Mouse (Mus musculus) kidney, postnatal 0 days (tissue): ENCODE results near the gene Rfx3. TPM values are rescaled to one million over a fixed set of nuclear protein-coding genes. Genes with fewer than 3 reads are reported as not detected.
A peak's percentile ranks its signal among the peaks of the same experiment; 100 is the strongest.

Experiments used
- ATAC-seq: fragments of 200-750 bp; cut with Nextera tagmentation; replicated peaks from 2 replicates; pipeline ENCODE4 v1.8.0; 2017; ENCODE audit warnings: low read depth, moderate number of reproducible peaks, moderate TSS enrichment, moderate library complexity; ENCODE audit not compliant: low FRiP score
- DNase-seq: peaks from one replicate; pipeline ENCODE4 v3.0.0-alpha.2; 2016; ENCODE audit warnings: low spot score
- H3K27ac ChIP-seq: fragments of 300-500 bp; sonication (generic); 2 replicates; pipeline ENCODE4 v1.5.1; 2014; ENCODE audit warnings: mild to moderate bottlenecking
- H3K27me3 ChIP-seq: fragments of 300-500 bp; sonication (generic); 2 replicates; pipeline ENCODE4 v1.6.1; 2014; ENCODE audit warnings: low read length, mixed read lengths; ENCODE audit not compliant: insufficient read depth
- H3K36me3 ChIP-seq: fragments of 300-500 bp; sonication (generic); 2 replicates; pipeline ENCODE4 v1.6.1; 2014; ENCODE audit warnings: low read length, mixed read lengths; ENCODE audit not compliant: insufficient read depth
- H3K4me1 ChIP-seq: fragments of 300-500 bp; sonication (generic); replicated peaks from 2 replicates; pipeline ENCODE4 v1.6.1; 2014; ENCODE audit warnings: antibody characterized with exemption, low read length, mixed read lengths; ENCODE audit not compliant: insufficient read depth
- H3K4me2 ChIP-seq: fragments of 300-500 bp; sonication (generic); 2 replicates; pipeline ENCODE4 v1.6.1; 2014; ENCODE audit warnings: mild to moderate bottlenecking, low read length, moderate library complexity, mixed read lengths
- H3K4me3 ChIP-seq: fragments of 300-500 bp; sonication (generic); replicated peaks from 2 replicates; pipeline ENCODE4 v1.5.1; 2014; ENCODE audit warnings: low read depth, low read length
- H3K9ac ChIP-seq: fragments of 300-500 bp; sonication (generic); 2 replicates; pipeline ENCODE4 v1.6.1; 2014; ENCODE audit warnings: low read depth, low read length
- H3K9me3 ChIP-seq: fragments of 300-500 bp; sonication (generic); replicated peaks from 2 replicates; pipeline ENCODE4 v1.6.1; 2016; ENCODE audit warnings: low read length, inconsistent platforms, mixed read lengths
- CTCF ChIP-seq: IDR thresholded peaks from 2 replicates; pipeline ENCODE4 v1.5.1; 2016; ENCODE audit warnings: antibody characterized with exemption, low read depth, mild to moderate bottlenecking, moderate library complexity
- WGBS: fragments of 180-500 bp; shearing (Covaris S2); extraction: QIAGEN DNeasy Blood & Tissue Kit; methylation state at CpG from one replicate; pipeline ENCODE4 v1.1.7; 2014; 5-methylcytosine and 5-hydroxymethylcytosine counted together
- polyA plus RNA-seq: library from polyadenylated mRNA; unstranded; fragments of >200 nt; fragmentation: Nextera tagmentation; extraction: Ambion mirVana; gene quantifications from 2 replicates; pipeline ENCODE4 v1.2.1, GENCODE M21; 2015

Gene Rfx3
- polyA plus RNA-seq, 1 experiment from 2014 or later = 5.6 TPM

DNA sequence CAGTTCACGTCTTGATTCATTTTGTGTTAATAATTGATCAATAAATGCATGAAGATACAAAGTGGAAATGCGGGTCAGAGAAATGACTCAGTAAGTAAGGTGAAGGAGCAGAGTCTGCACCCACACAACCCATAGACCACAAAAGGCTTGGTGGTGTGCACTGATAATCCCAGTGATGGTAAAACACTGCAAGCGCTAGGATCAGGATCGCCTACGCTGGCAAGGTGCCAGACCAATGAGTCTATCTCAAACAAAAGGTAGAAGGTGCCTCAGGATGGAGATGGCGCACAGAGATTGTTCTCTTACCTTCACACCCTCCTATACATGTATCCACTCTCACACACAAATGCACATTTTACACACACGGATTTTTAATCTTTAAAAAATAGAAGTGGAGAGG lies 18.2 kb downstream of the Rfx3 start:
- H3K4me2 ChIP-seq = no peak overlapping the region
- no peak for ATAC-seq
- no peak overlapping the region for H3K9ac ChIP-seq
- no peak overlapping the region for H3K27ac ChIP-seq
- 82% methylated on average over 7 of the region's 7 CpGs for WGBS
- no peaks in the 10 kb centered on the region for H3K4me1 ChIP-seq
- H3K4me3 ChIP-seq = no peak overlapping the region
- no peaks in the 10 kb centered on the region for H3K9me3 ChIP-seq
- H3K36me3 ChIP-seq = no peaks in the 10 kb centered on the region
- DNase-seq = no peak
- TF ChIP-seq CTCF = no peak
- H3K27me3 ChIP-seq = no peaks in the 10 kb centered on the region

DNA sequence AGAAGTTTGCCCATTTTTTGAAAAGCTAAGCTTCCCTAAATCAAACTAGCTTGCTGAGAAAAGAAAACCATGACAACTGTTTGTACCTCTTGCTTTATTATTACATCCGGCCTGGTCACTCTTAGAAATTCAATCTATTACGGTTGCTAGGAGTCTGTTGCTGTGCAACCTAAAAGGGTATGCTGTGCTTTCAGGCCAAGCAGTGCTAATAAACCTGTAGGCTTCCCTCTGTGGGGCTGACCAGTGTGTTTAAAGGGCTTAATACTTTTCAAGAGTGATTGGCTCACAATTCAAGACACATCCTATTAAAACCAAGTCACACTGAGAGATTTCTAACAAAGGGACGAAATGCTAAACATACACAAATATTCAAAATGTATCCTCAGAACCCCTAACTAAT lies 22.2 kb downstream of the Rfx3 start:
- 51% methylated on average over 3 of the region's 3 CpGs for WGBS
- H3K27me3 ChIP-seq = no peaks in the 10 kb centered on the region

DNA sequence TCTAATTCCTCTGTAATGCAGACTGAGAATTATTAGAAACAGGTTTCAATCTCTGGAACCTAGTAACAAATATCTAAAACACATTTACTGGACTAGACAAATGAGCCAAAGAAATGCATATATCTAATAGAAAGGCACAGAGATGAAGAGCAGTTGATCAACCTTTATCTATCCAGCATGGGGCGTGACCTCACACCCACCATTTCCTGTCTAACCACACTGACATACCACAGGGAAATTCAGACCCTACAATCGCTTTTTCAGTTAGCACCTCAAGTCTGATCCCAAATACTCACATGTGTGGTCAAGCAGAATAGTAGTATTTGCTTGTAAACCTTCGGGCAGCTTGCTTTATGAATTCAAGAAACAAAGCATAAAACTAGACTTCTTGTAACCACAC lies 43.4 kb downstream of the Rfx3 start:
- Histone ChIP-seq H3K4me2 (no peak overlapping the region), H3K4me1 (no peaks in the 10 kb centered on the region), H3K27me3 (no peaks in the 10 kb centered on the region), H3K27ac (no peak overlapping the region), H3K4me3 (no peak overlapping the region), H3K36me3 (no peaks in the 10 kb centered on the region), H3K9ac (no peak overlapping the region), H3K9me3 (no peaks in the 10 kb centered on the region)
- no peak for TF ChIP-seq CTCF
- DNase-seq (no peak), ATAC-seq (no peak)
- 91% methylated on average over 3 of the region's 3 CpGs for WGBS

More for the DNA sequence above, 22.2 kb downstream of the Rfx3 start:
- no peak for ATAC-seq
- H3K9me3 ChIP-seq = no peaks in the 10 kb centered on the region
- peak; percentile 33 for DNase-seq
- no peak overlapping the region for H3K9ac ChIP-seq
- no peak overlapping the region for H3K4me2 ChIP-seq
- H3K4me3 ChIP-seq = no peak overlapping the region
- H3K4me1 ChIP-seq = no peaks in the 10 kb centered on the region
- H3K27ac ChIP-seq = no peak overlapping the region
- no peaks in the 10 kb centered on the region for H3K36me3 ChIP-seq
- TF ChIP-seq CTCF = no peak

DNA sequence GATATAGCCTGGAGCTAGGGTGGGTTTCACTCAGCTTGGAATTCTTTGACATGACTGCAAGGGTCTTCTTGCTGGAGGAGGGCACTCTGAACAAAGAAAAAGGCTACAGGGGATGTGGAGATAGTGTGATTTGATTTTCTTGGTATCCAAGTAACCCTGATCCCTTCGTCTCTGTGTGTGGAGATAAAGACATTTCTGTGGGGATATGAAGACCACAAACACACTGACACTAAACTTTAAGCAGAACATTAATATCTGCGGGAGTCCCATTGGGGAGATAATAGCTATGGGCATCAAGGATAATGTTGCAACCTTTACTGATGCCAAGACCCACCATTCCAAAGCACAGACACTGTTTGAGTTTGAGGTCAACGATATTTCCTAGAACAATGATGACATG lies 49.7 kb downstream of the Rfx3 start:
- WGBS = 97% methylated on average over 3 of the region's 3 CpGs

DNA sequence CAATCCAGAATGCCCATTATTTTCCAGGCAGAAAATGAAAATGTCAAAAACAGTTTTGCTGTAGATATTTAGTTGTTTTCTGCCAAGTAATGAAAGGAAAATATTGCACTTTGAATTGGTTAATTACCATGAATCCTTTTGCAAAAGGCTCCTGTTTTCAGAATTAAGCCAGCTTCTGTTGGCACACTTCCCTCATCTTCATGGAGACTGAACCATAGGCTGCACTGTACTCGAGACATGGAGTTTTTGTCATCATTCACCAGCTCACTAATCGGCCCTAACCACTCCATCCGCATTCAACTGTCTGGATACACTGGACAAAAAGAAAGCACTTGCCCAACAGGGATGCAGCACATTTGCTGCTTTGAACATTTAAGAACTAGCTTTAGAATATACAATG lies 75.5 kb downstream of the Rfx3 start:
- no peaks in the 10 kb centered on the region for H3K27me3 ChIP-seq
- H3K9me3 ChIP-seq = no peaks in the 10 kb centered on the region
- no peaks in the 10 kb centered on the region for H3K4me1 ChIP-seq
- no peaks in the 10 kb centered on the region for H3K36me3 ChIP-seq
- ATAC-seq = no peak
- no peak for TF ChIP-seq CTCF
- no peak for DNase-seq
- WGBS = 83% methylated on average over 3 of the region's 3 CpGs
- H3K27ac ChIP-seq = no peak overlapping the region
- H3K4me2 ChIP-seq = no peak overlapping the region
- H3K4me3 ChIP-seq = no peak overlapping the region
- no peak overlapping the region for H3K9ac ChIP-seq

More for the DNA sequence above, 49.7 kb downstream of the Rfx3 start:
- ATAC-seq (no peak), DNase-seq (no peak)
- Histone ChIP-seq H3K9ac (no peak overlapping the region), H3K4me1 (no peaks in the 10 kb centered on the region), H3K9me3 (no peaks in the 10 kb centered on the region), H3K4me2 (no peak overlapping the region), H3K27me3 (no peaks in the 10 kb centered on the region), H3K36me3 (no peaks in the 10 kb centered on the region), H3K4me3 (no peak overlapping the region), H3K27ac (no peak overlapping the region)
- TF ChIP-seq CTCF = no peak

DNA sequence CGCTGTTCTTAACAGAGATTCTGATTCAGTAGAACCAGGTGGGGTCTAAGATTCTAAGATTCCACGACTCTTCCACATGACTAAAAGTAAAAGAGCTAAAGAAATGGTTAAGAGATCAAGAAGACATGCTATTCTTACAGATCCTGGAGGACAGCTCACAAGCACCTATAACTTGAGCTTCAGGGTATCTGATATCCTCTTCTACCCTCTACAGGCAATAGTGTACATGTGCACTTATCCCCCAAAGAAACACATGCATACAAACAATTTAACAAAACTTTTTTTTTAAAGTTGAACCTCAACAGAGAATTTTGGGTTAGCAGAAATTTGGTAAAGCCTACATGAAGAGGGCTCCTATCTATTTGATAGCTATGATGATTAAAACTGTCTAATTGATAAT lies 79.8 kb downstream of the Rfx3 start:
- H3K27me3 ChIP-seq = no peaks in the 10 kb centered on the region
- TF ChIP-seq CTCF = no peak
- ATAC-seq = no peak
- no peak overlapping the region for H3K9ac ChIP-seq
- no peaks in the 10 kb centered on the region for H3K36me3 ChIP-seq
- H3K4me1 ChIP-seq = no peaks in the 10 kb centered on the region
- no peak overlapping the region for H3K27ac ChIP-seq
- no peak overlapping the region for H3K4me2 ChIP-seq
- H3K9me3 ChIP-seq = no peaks in the 10 kb centered on the region
- 96% methylated on average over 2 of the region's 2 CpGs for WGBS
- no peak for DNase-seq
- H3K4me3 ChIP-seq = no peak overlapping the region

DNA sequence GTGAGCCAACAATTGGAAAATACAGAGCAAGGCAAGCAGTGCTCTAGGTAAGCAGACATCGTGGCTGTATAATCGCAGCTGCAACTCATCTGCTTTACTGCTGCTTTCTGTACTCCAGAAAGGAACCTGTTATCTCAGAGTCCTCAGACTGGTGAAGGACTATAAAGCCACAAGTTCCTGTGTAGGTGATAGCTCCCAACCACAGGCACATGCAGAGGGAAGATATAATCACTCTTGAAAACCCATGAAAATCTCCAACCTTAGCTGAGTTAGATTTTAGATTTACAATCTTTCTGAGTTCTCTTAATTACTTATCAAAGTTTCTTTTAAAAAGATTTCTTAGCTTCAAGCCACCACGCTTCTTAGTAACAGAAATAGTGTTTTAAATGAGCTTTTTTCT lies 84.6 kb downstream of the Rfx3 start:
- 67% methylated on average over 3 of the region's 3 CpGs for WGBS
- no peak for ATAC-seq
- no peak for TF ChIP-seq CTCF

More for the DNA sequence above, 84.6 kb downstream of the Rfx3 start:
- H3K9me3 ChIP-seq = no peaks in the 10 kb centered on the region
- no peaks in the 10 kb centered on the region for H3K36me3 ChIP-seq
- no peak overlapping the region for H3K9ac ChIP-seq
- DNase-seq = no peak
- H3K4me2 ChIP-seq = no peak overlapping the region
- H3K27me3 ChIP-seq = no peaks in the 10 kb centered on the region
- no peaks in the 10 kb centered on the region for H3K4me1 ChIP-seq
- H3K27ac ChIP-seq = no peak overlapping the region
- no peak overlapping the region for H3K4me3 ChIP-seq
